Mouse (Mus musculus) CH12.LX (cell line): ENCODE data around the gene Hoxb7. TPM values are rescaled to one million over a fixed set of nuclear protein-coding genes. Genes with fewer than 3 reads are reported as not detected.

Experiments used
- DNase-seq: peaks from one replicate; pipeline ENCODE4 v3.0.0-alpha.2; 2013; ENCODE audit errors: extremely low read depth
- H3K27ac ChIP-seq: 2 replicates; pipeline ENCODE4 v1.5.1; 2012; ENCODE audit warnings: low read depth, mild to moderate bottlenecking, control low read depth, moderate library complexity; ENCODE audit not compliant: insufficient read depth
- H3K27me3 ChIP-seq: replicated peaks from 2 replicates; pipeline ENCODE3; 2012; ENCODE audit warnings: inconsistent platforms
- H3K36me3 ChIP-seq, 2 experiments: replicated peaks in 1 of 2; 2 replicates each; pipeline versions ENCODE3 to v1.6.1; 2012; ENCODE audit warnings: inconsistent platforms in 1 of 2, low read length in 1 of 2, mild to moderate bottlenecking in 1 of 2, mixed read lengths in 1 of 2, moderate library complexity in 1 of 2; ENCODE audit not compliant: control insufficient read depth in 1 of 2, insufficient read depth in 1 of 2
- H3K4me1 ChIP-seq, 2 experiments: 2 replicates each; pipeline ENCODE4 v1.6.1; 2012; ENCODE audit warnings: inconsistent platforms in 1 of 2, moderate library complexity in 1 of 2; ENCODE audit not compliant: insufficient read depth in 2 of 2, control insufficient read depth in 1 of 2
- H3K4me2 ChIP-seq: 2 replicates; pipeline ENCODE4 v1.6.1; 2012; ENCODE audit warnings: low read depth, mild to moderate bottlenecking, control low read depth; ENCODE audit not compliant: poor library complexity, insufficient read depth, severe bottlenecking
- H3K4me3 ChIP-seq, 3 experiments: fragments of 150-350 bp in 1 of 3; sonication (generic) in 1 of 3; replicated peaks in 1 of 3; 2 replicates each; pipeline versions ENCODE3 to v1.5.1; 2011 to 2012; ENCODE audit warnings: low read depth in 2 of 3, low read length in 2 of 3, mild to moderate bottlenecking in 2 of 3, moderate library complexity in 2 of 3, control low read depth in 1 of 3, improper control_type of control experiment in 1 of 3, inconsistent platforms in 1 of 3, mixed read lengths in 1 of 3; ENCODE audit not compliant: poor library complexity in 1 of 3
- H3K79me2 ChIP-seq: replicated peaks from 2 replicates; pipeline ENCODE4 v1.6.1; 2012; ENCODE audit warnings: mild to moderate bottlenecking, moderate library complexity; ENCODE audit not compliant: control insufficient read depth, poor library complexity, insufficient read depth, severe bottlenecking; ENCODE audit errors: extremely low read depth
- H3K9ac ChIP-seq: 2 replicates; pipeline ENCODE4 v1.6.1; 2012; ENCODE audit warnings: low read depth, mild to moderate bottlenecking, control low read depth, moderate library complexity; ENCODE audit not compliant: insufficient read depth
- H3K9me3 ChIP-seq: replicated peaks from 2 replicates; pipeline ENCODE3; 2012; ENCODE audit warnings: low read length, inconsistent platforms, mixed read lengths
- BHLHE40 ChIP-seq: IDR thresholded peaks from 2 replicates; pipeline ENCODE4 v1.6.1; 2011; ENCODE audit warnings: mild to moderate bottlenecking, low read depth, low read length, improper control_type of control experiment
- CHD1 ChIP-seq: IDR thresholded peaks from 2 replicates; pipeline ENCODE4 v1.6.1; 2012; ENCODE audit warnings: low read depth, low read length, improper control_type of control experiment, inconsistent platforms
- CHD2 ChIP-seq: IDR thresholded peaks from 2 replicates; pipeline ENCODE4 v1.6.1; 2011; ENCODE audit warnings: low read length, improper control_type of control experiment
- CTCF ChIP-seq, 2 experiments: IDR thresholded peaks in 1 of 2; conservative IDR thresholded peaks in 1 of 2; 2 replicates each; pipeline ENCODE4 v1.5.1; 2011 to 2012; ENCODE audit warnings: low read depth in 2 of 2, low read length in 2 of 2, improper control_type of control experiment in 1 of 2, inconsistent platforms in 1 of 2, mild to moderate bottlenecking in 1 of 2, moderate library complexity in 1 of 2
- E2F4 ChIP-seq: IDR thresholded peaks from 2 replicates; pipeline ENCODE4 v1.6.1; 2011; ENCODE audit warnings: low read depth, low read length, improper control_type of control experiment; ENCODE audit not compliant: insufficient replicate concordance
- ELF1 ChIP-seq: IDR thresholded peaks from 2 replicates; pipeline ENCODE4 v1.6.1; 2014; ENCODE audit warnings: low read depth, mild to moderate bottlenecking, inconsistent platforms, low read length, improper control_type of control experiment
- EP300 ChIP-seq: IDR thresholded peaks from 2 replicates; pipeline ENCODE4 v1.6.1; 2011; ENCODE audit warnings: low read length, improper control_type of control experiment
- ETS1 ChIP-seq: conservative IDR thresholded peaks from 2 replicates; pipeline ENCODE4 v1.6.1; 2012; ENCODE audit warnings: low read depth, mild to moderate bottlenecking, inconsistent platforms, low read length, improper control_type of control experiment, moderate library complexity
- GABPA ChIP-seq: IDR thresholded peaks from 2 replicates; pipeline ENCODE4 v1.6.1; 2012; ENCODE audit warnings: low read depth, low read length, improper control_type of control experiment, inconsistent platforms; ENCODE audit not compliant: insufficient replicate concordance
- HCFC1 ChIP-seq: IDR thresholded peaks from 2 replicates; pipeline ENCODE4 v1.6.1; 2012; ENCODE audit warnings: low read depth, mild to moderate bottlenecking, inconsistent platforms, low read length, improper control_type of control experiment
- IRF4 ChIP-seq: IDR thresholded peaks from 2 replicates; pipeline ENCODE4 v1.6.1; 2014; ENCODE audit warnings: low read depth, mild to moderate bottlenecking, inconsistent platforms, low read length, improper control_type of control experiment
- JUN ChIP-seq: IDR thresholded peaks from 2 replicates; pipeline ENCODE4 v1.6.1; 2011; ENCODE audit warnings: low read depth, mild to moderate bottlenecking, low read length, improper control_type of control experiment, moderate library complexity; ENCODE audit not compliant: insufficient read depth
- JUND ChIP-seq: conservative IDR thresholded peaks from 2 replicates; pipeline ENCODE4 v1.6.1; 2011; ENCODE audit warnings: low read depth, low read length, improper control_type of control experiment
- MAFK ChIP-seq: IDR thresholded peaks from 2 replicates; pipeline ENCODE4 v1.6.1; 2011; ENCODE audit warnings: low read length, improper control_type of control experiment; ENCODE audit not compliant: insufficient replicate concordance
- MAX ChIP-seq: IDR thresholded peaks from 2 replicates; pipeline ENCODE4 v1.6.1; 2011; ENCODE audit warnings: low read length, improper control_type of control experiment
- MAZ ChIP-seq: IDR thresholded peaks from 2 replicates; pipeline ENCODE4 v1.6.1; 2012; ENCODE audit warnings: low read depth, mild to moderate bottlenecking, inconsistent platforms, low read length, improper control_type of control experiment, moderate library complexity
- MXI1 ChIP-seq: IDR thresholded peaks from 2 replicates; pipeline ENCODE4 v1.6.1; 2011; ENCODE audit warnings: mild to moderate bottlenecking, low read depth, low read length, improper control_type of control experiment
- MYC ChIP-seq: IDR thresholded peaks from 2 replicates; pipeline ENCODE4 v1.6.1; 2011; ENCODE audit warnings: low read depth, mild to moderate bottlenecking, improper control_type of control experiment, low read length
- NELFE ChIP-seq: IDR thresholded peaks from 2 replicates; pipeline ENCODE4 v1.6.1; 2011; ENCODE audit warnings: low read depth, low read length, improper control_type of control experiment
- NRF1 ChIP-seq: IDR thresholded peaks from 2 replicates; pipeline ENCODE4 v1.6.1; 2014; ENCODE audit warnings: low read depth, mild to moderate bottlenecking, inconsistent platforms, low read length, improper control_type of control experiment, moderate library complexity
- PAX5 ChIP-seq: IDR thresholded peaks from 2 replicates; pipeline ENCODE4 v1.6.1; 2012; ENCODE audit warnings: low read length, inconsistent platforms, mixed read lengths
- POLR2AphosphoS2 ChIP-seq: IDR thresholded peaks from 2 replicates; pipeline ENCODE4 v1.6.1; 2011; ENCODE audit warnings: low read depth, low read length, improper control_type of control experiment
- RAD21 ChIP-seq: IDR thresholded peaks from 2 replicates; pipeline ENCODE4 v1.6.1; 2011; ENCODE audit warnings: low read depth, mild to moderate bottlenecking, low read length, improper control_type of control experiment, moderate library complexity
- RCOR1 ChIP-seq: conservative IDR thresholded peaks from 2 replicates; pipeline ENCODE4 v1.6.1; 2012; ENCODE audit warnings: low read depth, mild to moderate bottlenecking, inconsistent platforms, low read length, improper control_type of control experiment
- SIN3A ChIP-seq: IDR thresholded peaks from 2 replicates; pipeline ENCODE4 v1.6.1; 2012; ENCODE audit warnings: low read length, improper control_type of control experiment, inconsistent platforms
- SMC3 ChIP-seq: IDR thresholded peaks from 2 replicates; pipeline ENCODE4 v1.6.1; 2011; ENCODE audit warnings: low read depth, low read length, improper control_type of control experiment
- TBP ChIP-seq: conservative IDR thresholded peaks from 2 replicates; pipeline ENCODE4 v1.6.1; 2011; ENCODE audit warnings: low read depth, low read length, improper control_type of control experiment
- TCF12 ChIP-seq: IDR thresholded peaks from 2 replicates; pipeline ENCODE4 v1.6.1; 2014; ENCODE audit warnings: low read depth, mild to moderate bottlenecking, inconsistent platforms, low read length, improper control_type of control experiment
- UBTF ChIP-seq: IDR thresholded peaks from 2 replicates; pipeline ENCODE4 v1.6.1; 2012; ENCODE audit warnings: low read depth, mild to moderate bottlenecking, inconsistent platforms, low read length, improper control_type of control experiment, moderate library complexity
- USF2 ChIP-seq: conservative IDR thresholded peaks from 2 replicates; pipeline ENCODE4 v1.6.1; 2011; ENCODE audit warnings: low read depth, low read length, improper control_type of control experiment
- ZC3H11A ChIP-seq: IDR thresholded peaks from 2 replicates; pipeline ENCODE4 v1.6.1; 2012; ENCODE audit warnings: low read depth, mild to moderate bottlenecking, inconsistent platforms, low read length, improper control_type of control experiment
- ZKSCAN1 ChIP-seq: IDR thresholded peaks from 2 replicates; pipeline ENCODE4 v1.6.1; 2012; ENCODE audit warnings: low read depth, inconsistent platforms, low read length, improper control_type of control experiment, borderline replicate concordance
- ZMIZ1 ChIP-seq: IDR thresholded peaks from 2 replicates; pipeline ENCODE4 v1.6.1; 2012; ENCODE audit warnings: low read depth, mild to moderate bottlenecking, inconsistent platforms, low read length, improper control_type of control experiment
- ZNF384 ChIP-seq: IDR thresholded peaks from 2 replicates; pipeline ENCODE4 v1.6.1; 2012; ENCODE audit warnings: low read depth, low read length, improper control_type of control experiment, inconsistent platforms
- dilution Hi-C: fragments of 300-500 bp; cut with MboI; formaldehyde crosslinking; loops from 2 replicates; pipeline ENCODE4 v1.14.3; 2020; ENCODE audit warnings: low sequenced_read_pairs; ENCODE audit not compliant: extremely low pct_unique_long_range_greater_than_20kb, extremely low pct_ligation_motif_present
- in situ Hi-C: fragments of 300-500 bp; cut with MboI; formaldehyde crosslinking; loops from 3 replicates; pipeline ENCODE4 v1.14.3; 2019; ENCODE audit warnings: low sequenced_read_pairs, low pct_ligation_motif_present, low pct_unique_long_range_greater_than_20kb, mixed read lengths
- polyA plus RNA-seq: library from polyadenylated mRNA; unstranded; fragments of >175 nt; gene quantifications from 2 replicates; pipeline ENCODE4 v1.2.1, GENCODE M21; 2012; ENCODE audit warnings: low read depth; ENCODE audit not compliant: insufficient read length
- total RNA-seq, 2 experiments: library from RNA; depleted of rRNA; stranded (reverse); fragments of 300-350 nt in 1 of 2; fragments of >200 nt in 1 of 2; gene quantifications; 2 replicates each; pipeline ENCODE4 v1.2.3; 2012 to 2014

Hoxb7 gene
- total and polyA plus RNA-seq, 3 experiments: not detected

GRCm38 (mm10) chr11:96284041-96284749 is 2.2 kb upstream of the Hoxb7 start:
- peak overlapping the region; percentile 16 to 50 (median 18) for H3K4me3 ChIP-seq
- peaks cover 16% of the 10 kb centered on the region for H3K9me3 ChIP-seq
- in situ Hi-C loops (no loop called here), dilution Hi-C loops (no loop called here)
- peaks cover 96% of the 10 kb centered on the region for H3K27me3 ChIP-seq
- peaks cover 3 to 8% of the 10 kb centered on the region in 2 experiments; a peak in 3 of 4 replicates for H3K4me1 ChIP-seq
- no peak for DNase-seq
- H3K27ac ChIP-seq: no peak overlapping the region
- H3K79me2 ChIP-seq: no peaks in the 10 kb centered on the region
- TF ChIP-seq HCFC1: no peak
- no peak for TF ChIP-seq TCF12
- no peak for TF ChIP-seq ELF1
- TF ChIP-seq GABPA: no peak
- no peak for TF ChIP-seq NRF1
- no peak for TF ChIP-seq RCOR1
- no peak for TF ChIP-seq IRF4
- no peak for TF ChIP-seq RAD21
- no peak for TF ChIP-seq MAX
- TF ChIP-seq CHD1: no peak
- no peak for TF ChIP-seq JUN
- no peak for TF ChIP-seq ZC3H11A
- TF ChIP-seq ZKSCAN1: no peak
- peak in 1 of 2 experiments; percentile 36; a peak in 2 of 4 replicates for TF ChIP-seq CTCF (conservative IDR thresholded peaks at IDR 0.05 in 1 of 2, IDR thresholded peaks at IDR 0.05 in 1 of 2; ENCODE audit: low read depth in 2 of 2, low read length in 2 of 2)
- no peak for TF ChIP-seq TBP
- no peak for TF ChIP-seq E2F4
- no peak for TF ChIP-seq POLR2AphosphoS2
- TF ChIP-seq JUND: no peak
- no peak for TF ChIP-seq CHD2
- no peak for TF ChIP-seq MAFK
- peak; percentile 44; the same call in 1 of the 2 replicates for TF ChIP-seq MXI1
- TF ChIP-seq SMC3: 0 out of 2 replicates have a peak, but pooled peaks have one; percentile 8
- TF ChIP-seq EP300: no peak
- TF ChIP-seq ZNF384: no peak
- no peak for TF ChIP-seq SIN3A
- TF ChIP-seq PAX5: no peak
- no peak for TF ChIP-seq ZMIZ1
- TF ChIP-seq ETS1: no peak
- TF ChIP-seq MAZ: 0 out of 2 replicates have a peak, but pooled peaks have one; percentile 1
- no peak for TF ChIP-seq USF2
- no peak for TF ChIP-seq BHLHE40
- TF ChIP-seq UBTF: peak; percentile 95
- no peak for TF ChIP-seq NELFE
- TF ChIP-seq MYC: no peak
- TF ChIP-seq, all 38 proteins: peak for 5
- H3K9ac ChIP-seq: peak overlapping the region; percentile 30
- H3K36me3 ChIP-seq: no peaks in the 10 kb centered on the region
- H3K4me2 ChIP-seq: peak overlapping the region; percentile 91
